Mouse (Mus musculus) forebrain, embryonic 16.5 days (tissue): ENCODE data around the gene Trir. TPM values are rescaled to one million over a fixed set of nuclear protein-coding genes. Genes with fewer than 3 reads are reported as not detected.
A peak's percentile ranks its signal among the peaks of the same experiment; 100 is the strongest.

Source experiments
- ATAC-seq: fragments of 200-750 bp; cut with Nextera tagmentation; 2 replicates; pipeline ENCODE4 v1.8.0; 2017; ENCODE audit warnings: mild to moderate bottlenecking, moderate library complexity
- H3K27ac ChIP-seq: fragments of 300-500 bp; sonication (generic); 2 replicates; pipeline ENCODE4 v1.5.1; 2014; ENCODE audit warnings: low read length, control low read depth
- H3K27me3 ChIP-seq: fragments of 300-500 bp; sonication (generic); replicated peaks from 2 replicates; pipeline ENCODE4 v1.6.1; 2014; ENCODE audit warnings: low read length; ENCODE audit not compliant: control insufficient read depth, insufficient read depth
- H3K36me3 ChIP-seq: fragments of 300-500 bp; sonication (generic); 2 replicates; pipeline ENCODE4 v1.6.1; 2014; ENCODE audit not compliant: control insufficient read depth, insufficient read depth
- H3K4me1 ChIP-seq: fragments of 300-500 bp; sonication (generic); replicated peaks from 2 replicates; pipeline ENCODE4 v1.6.1; 2014; ENCODE audit warnings: low read length; ENCODE audit not compliant: control insufficient read depth, insufficient read depth
- H3K4me2 ChIP-seq: fragments of 300-500 bp; sonication (generic); 2 replicates; pipeline ENCODE4 v1.6.1; 2014; ENCODE audit warnings: mild to moderate bottlenecking, low read length, control low read depth
- H3K4me3 ChIP-seq: fragments of 300-500 bp; sonication (generic); replicated peaks from 2 replicates; pipeline ENCODE4 v1.5.1; 2014; ENCODE audit warnings: mild to moderate bottlenecking, low read length, control low read depth
- H3K9ac ChIP-seq: fragments of 300-500 bp; sonication (generic); replicated peaks from 2 replicates; pipeline ENCODE4 v1.6.1; 2014; ENCODE audit warnings: low read depth, low read length, control low read depth
- H3K9me3 ChIP-seq: fragments of 300-500 bp; sonication (generic); 2 replicates; pipeline ENCODE4 v1.6.1; 2016; ENCODE audit warnings: low read length; ENCODE audit not compliant: control insufficient read depth
- WGBS: fragments of 180-500 bp; shearing (Covaris S2); extraction: QIAGEN DNeasy Blood & Tissue Kit; methylation state at CpG from one replicate; pipeline ENCODE4 v1.1.7; 2014; 5-methylcytosine and 5-hydroxymethylcytosine counted together
- microRNA-seq: library from miRNA; unstranded; fragments of <30 nt; microRNA quantifications from one replicate; pipeline ENCODE4, GENCODE M21; 2017
- polyA plus RNA-seq: library from polyadenylated mRNA; unstranded; fragments of >200 nt; fragmentation: Nextera tagmentation; extraction: Ambion mirVana; gene quantifications from 2 replicates; pipeline ENCODE4 v1.2.1, GENCODE M21; 2015

The Trir gene
- polyA plus RNA-seq, 1 experiment from 2014 or later: 108 TPM

- ATAC-seq: peak; percentile 92
- peak within 1 kb of the TSS; percentile 92 for H3K4me3 ChIP-seq
- peak within 1 kb of the TSS; percentile 95 for H3K27ac ChIP-seq
- H3K9ac ChIP-seq: peak within 1 kb of the TSS; percentile 88
- under 1% methylated on average over 68 of the region's 68 CpGs for WGBS
- H3K9me3 ChIP-seq: no peaks in the 10 kb centered on the region
- no peaks in the 10 kb centered on the region for H3K27me3 ChIP-seq
- peaks cover 18% of the 10 kb centered on the region for H3K36me3 ChIP-seq
- H3K4me2 ChIP-seq: peak within 1 kb of the TSS; percentile 63
- peaks cover 16% of the 10 kb centered on the region for H3K4me1 ChIP-seq
Measured at GRCm38 (mm10) chr8:85071514-85072281, 45.1 kb downstream of the Trir start, which contains the start of gene Dhps. TSS of gene Dhps (plus strand) at chr8:85071757.

DNA sequence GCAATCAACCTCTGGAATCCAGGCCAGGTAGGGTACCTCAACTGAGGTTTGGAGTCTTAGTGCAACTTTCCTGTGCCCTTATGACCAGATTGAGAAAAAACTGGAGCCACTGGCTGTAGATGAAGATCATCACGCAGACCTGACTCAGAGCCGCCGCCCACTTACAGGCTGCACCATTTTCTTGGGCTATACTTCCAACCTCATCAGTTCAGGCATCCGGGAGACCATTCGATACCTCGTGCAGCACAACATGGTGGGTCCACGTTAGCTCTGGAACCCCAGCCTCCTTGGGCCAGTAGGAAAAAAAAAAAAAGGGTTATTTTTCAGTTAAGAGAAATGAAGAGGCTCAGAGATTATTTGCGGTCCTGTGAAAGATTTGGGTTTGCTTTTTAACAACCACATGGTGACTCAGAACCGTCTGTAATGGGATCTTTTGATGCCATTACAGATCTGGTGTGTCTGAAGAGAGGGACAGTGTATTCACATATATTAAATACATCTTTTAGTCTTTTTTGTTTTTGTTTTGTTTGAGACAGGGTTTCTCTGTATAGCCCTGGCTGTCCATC is 45.8 kb downstream of the Trir start:
- peak overlapping the region; percentile 88 for H3K9ac ChIP-seq
- no peaks in the 10 kb centered on the region for H3K27me3 ChIP-seq
- H3K27ac ChIP-seq: peak overlapping the region; percentile 95
- no peak for ATAC-seq
- WGBS: 44% methylated on average over 9 of the region's 9 CpGs
- peaks cover 16% of the 10 kb centered on the region for H3K4me1 ChIP-seq
- H3K9me3 ChIP-seq: no peaks in the 10 kb centered on the region
- peaks cover 18% of the 10 kb centered on the region for H3K36me3 ChIP-seq
- H3K4me3 ChIP-seq: peak overlapping the region; percentile 92
- H3K4me2 ChIP-seq: peak overlapping the region; percentile 63

- no peaks in the 10 kb centered on the region for H3K9me3 ChIP-seq
- peaks cover 16% of the 10 kb centered on the region for H3K4me1 ChIP-seq
- no peak overlapping the region for H3K9ac ChIP-seq
- no peak overlapping the region for H3K4me3 ChIP-seq
- ATAC-seq: no peak
- H3K36me3 ChIP-seq: peaks cover 18% of the 10 kb centered on the region
- H3K4me2 ChIP-seq: no peak overlapping the region
- WGBS: 94% methylated on average over 15 of the region's 15 CpGs
- H3K27me3 ChIP-seq: no peaks in the 10 kb centered on the region
- H3K27ac ChIP-seq: no peak overlapping the region
Measured at GRCm38 (mm10) chr8:85073041-85073612, 46.5 kb downstream of the Trir start.

GRCm38 (mm10) chr8:85074167-85074566 is 47.5 kb downstream of the Trir start:
- peaks cover 20% of the 10 kb centered on the region for H3K36me3 ChIP-seq
- ATAC-seq: no peak
- 90% methylated on average over 10 of the region's 10 CpGs for WGBS
- no peak overlapping the region for H3K4me2 ChIP-seq
- H3K4me3 ChIP-seq: no peak overlapping the region
- no peaks in the 10 kb centered on the region for H3K9me3 ChIP-seq
- H3K27me3 ChIP-seq: no peaks in the 10 kb centered on the region
- H3K4me1 ChIP-seq: peaks cover 16% of the 10 kb centered on the region
- no peak overlapping the region for H3K27ac ChIP-seq
- no peak overlapping the region for H3K9ac ChIP-seq

DNA sequence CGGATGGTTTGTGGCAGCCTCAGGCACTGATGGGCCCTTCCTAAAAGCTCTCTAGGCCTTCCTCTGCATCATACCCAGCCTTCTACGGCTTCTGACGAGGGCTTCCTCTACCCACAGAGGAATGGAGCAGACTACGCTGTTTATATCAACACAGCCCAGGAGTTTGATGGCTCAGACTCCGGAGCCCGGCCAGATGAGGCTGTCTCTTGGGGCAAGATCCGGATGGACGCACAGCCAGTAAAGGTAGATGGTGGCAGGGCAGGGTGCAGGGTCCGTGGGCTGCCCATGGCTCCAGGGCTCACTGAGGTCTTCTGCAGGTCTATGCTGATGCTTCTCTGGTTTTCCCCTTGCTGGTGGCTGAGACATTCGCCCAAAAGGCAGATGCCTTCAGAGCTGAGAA is 48.0 kb downstream of the Trir start:
- ATAC-seq: no peak
- H3K4me3 ChIP-seq: no peak overlapping the region
- H3K27ac ChIP-seq: no peak overlapping the region
- no peaks in the 10 kb centered on the region for H3K27me3 ChIP-seq
- H3K4me2 ChIP-seq: no peak overlapping the region
- peaks cover 20% of the 10 kb centered on the region for H3K4me1 ChIP-seq
- H3K9ac ChIP-seq: no peak overlapping the region
- H3K36me3 ChIP-seq: peaks cover 20% of the 10 kb centered on the region
- WGBS: 92% methylated on average over 10 of the region's 10 CpGs
- H3K9me3 ChIP-seq: no peaks in the 10 kb centered on the region

- 82% methylated on average over 9 of the region's 9 CpGs for WGBS
- ATAC-seq: no peak
Measured at GRCm38 (mm10) chr8:85076001-85076400, 49.4 kb downstream of the Trir start.

DNA sequence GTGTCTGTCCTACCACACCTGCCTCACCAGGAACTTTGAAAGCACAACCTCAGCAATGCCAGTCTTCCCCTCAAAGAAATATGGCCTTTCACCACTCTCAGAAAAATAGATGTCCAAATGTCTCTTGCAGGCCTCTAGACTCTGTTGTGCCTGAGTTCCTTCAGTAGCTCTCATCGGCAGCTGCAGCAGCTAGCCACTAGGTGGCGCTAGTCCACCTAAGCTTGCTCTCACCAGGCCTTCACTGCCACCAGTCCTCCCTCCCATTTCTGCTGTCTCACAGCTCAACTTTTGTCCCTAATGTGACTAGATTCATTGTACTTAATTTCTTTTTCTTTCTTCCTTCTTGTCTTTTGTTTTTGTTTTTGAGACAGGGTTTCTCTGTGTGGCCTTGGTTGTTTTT is 50.4 kb downstream of the Trir start:
- Histone ChIP-seq H3K27me3 (no peaks in the 10 kb centered on the region), H3K9ac (no peak overlapping the region), H3K4me1 (peaks cover 27% of the 10 kb centered on the region), H3K9me3 (no peaks in the 10 kb centered on the region), H3K36me3 (peaks cover 20% of the 10 kb centered on the region), H3K4me3 (no peak overlapping the region), H3K4me2 (no peak overlapping the region), H3K27ac (no peak overlapping the region)
- 0% methylated on average over 2 of the region's 2 CpGs for WGBS
- peak; percentile 57 for ATAC-seq

More at GRCm38 (mm10) chr8:85076001-85076400, 49.4 kb downstream of the Trir start:
- H3K9ac ChIP-seq: no peak overlapping the region
- H3K4me3 ChIP-seq: no peak overlapping the region
- no peak overlapping the region for H3K4me2 ChIP-seq
- H3K4me1 ChIP-seq: peaks cover 20% of the 10 kb centered on the region
- peaks cover 20% of the 10 kb centered on the region for H3K36me3 ChIP-seq
- no peaks in the 10 kb centered on the region for H3K27me3 ChIP-seq
- no peak overlapping the region for H3K27ac ChIP-seq
- H3K9me3 ChIP-seq: no peaks in the 10 kb centered on the region

Small RNAs within 50 kb of the gene (microRNA-seq; reads per million reads assigned to microRNA genes)
- gene Mir7070: not detected

Other genes with a start within 250 kb of the Trir start
- 440 and 546 TPM in 2 replicates for gene Nfix, start 226.5 kb upstream of the Trir start, polyA plus RNA-seq
- gene Dand5, start 204.0 kb upstream of the Trir start, polyA plus RNA-seq: 8.2 and 8.7 TPM in 2 replicates
- 31.3 and 34.3 TPM in 2 replicates for gene Gadd45gip1, start 195.3 kb upstream of the Trir start, polyA plus RNA-seq
- gene Rad23a, start 186.2 kb upstream of the Trir start, polyA plus RNA-seq: 84.8 and 86.5 TPM in 2 replicates
- gene Calr, start 179.9 kb upstream of the Trir start, polyA plus RNA-seq: 610 and 631 TPM in 2 replicates
- 126 TPM in 2 replicates for gene Farsa, start 169.8 kb upstream of the Trir start, polyA plus RNA-seq
- 51.0 and 54.3 TPM in 2 replicates for gene Syce2, start 154.7 kb upstream of the Trir start, polyA plus RNA-seq
- gene Gcdh, start 132.9 kb upstream of the Trir start, polyA plus RNA-seq: 35.5 and 39.1 TPM in 2 replicates
- gene Klf1, start 124.9 kb upstream of the Trir start, polyA plus RNA-seq: 0.73 and 0.85 TPM in 2 replicates
- 5.4 and 5.5 TPM in 2 replicates for gene Dnase2a, start 118.3 kb upstream of the Trir start, polyA plus RNA-seq
- gene Mast1, start 89.5 kb upstream of the Trir start, polyA plus RNA-seq: 52.4 and 65.8 TPM in 2 replicates
- gene Rtbdn, start 79.8 kb upstream of the Trir start, polyA plus RNA-seq: 2.2 and 2.4 TPM in 2 replicates
- gene Gm49661, start 57.4 kb upstream of the Trir start, polyA plus RNA-seq: not detected in 2 replicates
- gene Prdx2, start 57.2 kb upstream of the Trir start, polyA plus RNA-seq: 1,287 and 1,394 TPM in 2 replicates
- gene Rnaseh2a, start 57.1 kb upstream of the Trir start, polyA plus RNA-seq: 79.9 and 85.8 TPM in 2 replicates
- 7.6 and 8.2 TPM in 2 replicates for gene Junb, start 48.1 kb upstream of the Trir start, polyA plus RNA-seq
- gene Hook2, start 36.2 kb upstream of the Trir start, polyA plus RNA-seq: 31.3 and 39.8 TPM in 2 replicates
- gene Best2, start 12.3 kb upstream of the Trir start, polyA plus RNA-seq: not detected in 2 replicates
- 144 and 153 TPM in 2 replicates for gene Asna1, start 1.5 kb upstream of the Trir start, polyA plus RNA-seq
- gene Tnpo2, start 10.1 kb downstream of the Trir start, polyA plus RNA-seq: 72.8 and 83.4 TPM in 2 replicates
- 61.7 and 78.3 TPM in 2 replicates for gene Fbxw9, start 33.2 kb downstream of the Trir start, polyA plus RNA-seq
- 0.84 TPM in 1 of 2 replicates, not detected in the other for gene Gm5741, start 41.2 kb downstream of the Trir start, polyA plus RNA-seq
- 87.2 and 98.7 TPM in 2 replicates for gene Dhps, start 44.9 kb downstream of the Trir start, polyA plus RNA-seq
- 129 and 133 TPM in 2 replicates for gene Wdr83os, start 53.9 kb downstream of the Trir start, polyA plus RNA-seq
- 53.1 and 61.1 TPM in 2 replicates for gene Wdr83, start 54.5 kb downstream of the Trir start, polyA plus RNA-seq
- 15.6 and 17.7 TPM in 2 replicates for gene Man2b1, start 56.4 kb downstream of the Trir start, polyA plus RNA-seq
- 3.4 and 3.8 TPM in 2 replicates for gene Zfp791, start 96.3 kb downstream of the Trir start, polyA plus RNA-seq
- gene Cks1brt, start 125.1 kb downstream of the Trir start, polyA plus RNA-seq: not detected in 2 replicates
- not detected in 2 replicates for gene Olfr371, start 199.2 kb downstream of the Trir start, polyA plus RNA-seq